Mouse (Mus musculus) forebrain, embryonic 12.5 days (tissue): Measurements from ENCODE around the gene Eif4a2. TPM values are rescaled to one million over a fixed set of nuclear protein-coding genes. Genes with fewer than 3 reads are reported as not detected.

Experiments
- ATAC-seq: fragments of 200-750 bp; cut with Nextera tagmentation; 2 replicates; pipeline ENCODE4 v1.8.0; 2017; ENCODE audit warnings: moderate TSS enrichment; ENCODE audit not compliant: low FRiP score
- H3K27ac ChIP-seq: fragments of 300-500 bp; sonication (generic); 2 replicates; pipeline ENCODE4 v1.5.1; 2016; ENCODE audit warnings: mild to moderate bottlenecking
- H3K27me3 ChIP-seq: fragments of 300-500 bp; sonication (generic); 2 replicates; pipeline ENCODE4 v1.6.1; 2016; ENCODE audit warnings: mild to moderate bottlenecking
- H3K36me3 ChIP-seq: fragments of 300-500 bp; sonication (generic); replicated peaks from 2 replicates; pipeline ENCODE4 v1.6.1; 2016; ENCODE audit warnings: mild to moderate bottlenecking
- H3K4me1 ChIP-seq: fragments of 300-500 bp; sonication (generic); 2 replicates; pipeline ENCODE4 v1.6.1; 2016
- H3K4me2 ChIP-seq: fragments of 300-500 bp; sonication (generic); 2 replicates; pipeline ENCODE4 v1.6.1; 2016; ENCODE audit warnings: mild to moderate bottlenecking, moderate library complexity
- H3K4me3 ChIP-seq: fragments of 300-500 bp; sonication (generic); replicated peaks from 2 replicates; pipeline ENCODE4 v1.5.1; 2016; ENCODE audit warnings: mild to moderate bottlenecking
- H3K9ac ChIP-seq: fragments of 300-500 bp; sonication (generic); 2 replicates; pipeline ENCODE4 v1.6.1; 2016; ENCODE audit warnings: mild to moderate bottlenecking
- H3K9me3 ChIP-seq: fragments of 300-500 bp; sonication (generic); 2 replicates; pipeline ENCODE4 v1.6.1; 2016
- WGBS: fragments of 180-500 bp; shearing (Covaris S2); methylation state at CpG from one replicate; pipeline ENCODE4 v1.1.7; 2016; 5-methylcytosine and 5-hydroxymethylcytosine counted together
- polyA plus RNA-seq: library from polyadenylated mRNA; unstranded; fragments of >200 nt; fragmentation: Nextera tagmentation; extraction: Ambion mirVana; gene quantifications from 2 replicates; pipeline ENCODE4 v1.2.1, GENCODE M21; 2016

Eif4a2 gene
- polyA plus RNA-seq, 1 experiment from 2014 or later: 221 TPM

- Histone ChIP-seq H3K4me1 (peaks cover 33% of the 10 kb centered on the region), H3K9me3 (no peaks in the 10 kb centered on the region), H3K27ac (no peak overlapping the region), H3K9ac (peak overlapping the region; percentile 98), H3K36me3 (peaks cover 48% of the 10 kb centered on the region), H3K4me2 (peak overlapping the region; percentile 90), H3K4me3 (peak overlapping the region; percentile 85), H3K27me3 (no peaks in the 10 kb centered on the region)
- 5% methylated on average over 5 of the region's 5 CpGs for WGBS
- ATAC-seq: no peak
Observed at GRCm38 (mm10) chr16:23108943-23109342, 1.7 kb downstream of the Eif4a2 start.

DNA sequence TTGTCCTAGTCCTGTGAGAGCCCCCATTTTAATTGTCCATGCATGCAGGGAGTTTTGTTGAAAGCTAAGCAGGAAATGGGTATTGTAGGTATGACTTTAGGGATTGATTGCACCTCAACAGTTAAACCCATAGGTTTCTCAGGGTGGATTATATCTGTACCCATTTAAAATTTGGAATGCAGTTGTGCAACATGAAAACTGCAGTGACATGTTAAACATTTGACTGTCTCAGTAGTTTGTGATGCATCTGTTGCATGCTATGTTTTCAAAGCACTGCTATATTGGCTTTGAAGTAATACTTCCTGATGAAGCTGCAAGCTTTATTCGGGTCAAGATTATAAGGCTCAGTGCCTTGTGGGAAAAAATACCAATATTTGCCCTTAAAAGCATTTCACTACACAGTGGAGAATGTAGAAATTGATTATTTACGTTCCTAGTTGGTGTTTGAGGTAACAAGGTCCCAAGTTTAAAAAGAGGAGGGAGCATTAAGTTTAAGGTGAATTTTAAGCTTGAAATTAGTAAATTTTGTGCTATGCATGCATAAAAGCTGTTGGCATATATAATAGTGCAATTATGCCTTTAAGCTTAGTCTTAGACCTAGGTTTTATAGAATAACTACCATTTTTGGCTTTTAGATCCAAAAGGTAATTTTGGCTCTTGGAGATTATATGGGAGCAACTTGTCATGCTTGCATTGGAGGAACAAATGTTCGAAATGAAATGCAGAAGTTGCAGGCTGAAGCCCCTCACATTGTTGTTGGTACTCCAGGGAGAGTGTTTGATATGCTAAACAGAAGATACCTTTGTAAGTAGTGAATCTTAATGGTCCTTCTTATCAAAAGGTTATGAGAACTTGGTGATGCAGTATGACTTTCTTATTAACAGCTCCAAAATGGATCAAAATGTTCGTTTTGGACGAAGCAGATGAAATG is 2.4 kb downstream of the Eif4a2 start:
- Histone ChIP-seq H3K9ac (peak overlapping the region; percentile 98), H3K4me1 (peaks cover 33% of the 10 kb centered on the region), H3K36me3 (peaks cover 54% of the 10 kb centered on the region), H3K9me3 (no peaks in the 10 kb centered on the region), H3K27ac (no peak overlapping the region), H3K4me2 (peak overlapping the region; percentile 90), H3K4me3 (peak overlapping the region; percentile 85), H3K27me3 (no peaks in the 10 kb centered on the region)
- no peak for ATAC-seq
- 73% methylated on average over 5 of the region's 5 CpGs for WGBS

DNA sequence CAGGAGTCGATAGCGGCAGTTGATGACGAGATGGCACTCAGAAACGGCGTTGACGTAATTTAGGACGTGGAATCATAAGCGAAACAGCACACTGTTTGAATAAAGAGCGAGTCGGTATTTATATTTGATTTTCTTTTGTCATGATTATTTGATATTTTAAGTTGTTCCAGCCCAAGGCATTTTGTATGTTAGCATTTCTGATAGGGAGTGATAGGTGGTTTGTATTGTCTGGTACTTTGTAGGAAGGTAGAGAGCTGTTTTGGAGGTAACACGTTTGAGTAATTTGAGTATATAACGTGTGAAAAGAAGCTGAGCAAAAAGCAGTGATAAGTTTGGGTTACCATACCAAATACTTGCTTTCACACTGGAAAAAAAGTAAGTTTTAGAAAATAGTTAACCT is 5.1 kb downstream of the Eif4a2 start:
- Histone ChIP-seq H3K27ac (no peak overlapping the region), H3K4me3 (no peak overlapping the region), H3K9me3 (no peaks in the 10 kb centered on the region), H3K27me3 (no peaks in the 10 kb centered on the region), H3K4me2 (no peak overlapping the region), H3K36me3 (peaks cover 75% of the 10 kb centered on the region), H3K9ac (no peak overlapping the region), H3K4me1 (peaks cover 31% of the 10 kb centered on the region)
- WGBS: 84% methylated on average over 12 of the region's 12 CpGs
- no peak for ATAC-seq

GRCm38 (mm10) chr16:23112861-23113435 is 5.7 kb downstream of the Eif4a2 start:
- H3K4me3 ChIP-seq: no peak overlapping the region
- no peak overlapping the region for H3K27ac ChIP-seq
- H3K4me2 ChIP-seq: no peak overlapping the region
- H3K4me1 ChIP-seq: peaks cover 31% of the 10 kb centered on the region
- H3K9me3 ChIP-seq: no peaks in the 10 kb centered on the region
- H3K27me3 ChIP-seq: no peaks in the 10 kb centered on the region
- H3K36me3 ChIP-seq: peaks cover 76% of the 10 kb centered on the region
- WGBS: 58% methylated on average over 9 of the region's 9 CpGs
- ATAC-seq: no peak
- no peak overlapping the region for H3K9ac ChIP-seq

DNA sequence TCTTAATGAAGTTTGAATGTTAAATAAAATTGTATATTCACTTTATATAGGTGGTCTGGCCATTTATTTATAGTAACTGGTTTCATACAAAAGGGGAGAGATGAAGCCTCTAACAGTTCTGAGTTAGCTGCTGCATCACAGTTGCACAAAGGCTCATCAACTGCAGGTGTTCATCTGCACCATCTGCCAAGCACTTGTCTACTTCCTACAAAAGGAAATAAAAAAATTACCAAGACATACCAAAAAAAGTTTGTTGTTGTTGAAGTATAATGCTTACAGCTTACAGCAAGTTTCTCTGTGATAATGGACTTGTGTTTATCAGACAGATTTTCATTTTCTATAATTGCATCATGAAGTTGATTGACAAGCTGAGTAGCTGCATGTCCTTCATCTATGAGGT is 6.7 kb downstream of the Eif4a2 start:
- no peak overlapping the region for H3K9ac ChIP-seq
- H3K27ac ChIP-seq: no peak overlapping the region
- H3K4me3 ChIP-seq: no peak overlapping the region
- H3K9me3 ChIP-seq: no peaks in the 10 kb centered on the region
- H3K4me2 ChIP-seq: no peak overlapping the region
- no peaks in the 10 kb centered on the region for H3K27me3 ChIP-seq
- H3K4me1 ChIP-seq: peaks cover 29% of the 10 kb centered on the region
- H3K36me3 ChIP-seq: peaks cover 76% of the 10 kb centered on the region
- no peak for ATAC-seq

- H3K4me1 ChIP-seq: peaks cover 22% of the 10 kb centered on the region
- no peaks in the 10 kb centered on the region for H3K27me3 ChIP-seq
- H3K36me3 ChIP-seq: peaks cover 76% of the 10 kb centered on the region
- ATAC-seq: no peak
- no peak overlapping the region for H3K27ac ChIP-seq
- no peaks in the 10 kb centered on the region for H3K9me3 ChIP-seq
- WGBS: 68% methylated on average over 5 of the region's 5 CpGs
- H3K9ac ChIP-seq: no peak overlapping the region
- no peak overlapping the region for H3K4me3 ChIP-seq
- no peak overlapping the region for H3K4me2 ChIP-seq
Observed at GRCm38 (mm10) chr16:23114339-23115171, 7.3 kb downstream of the Eif4a2 start.

DNA sequence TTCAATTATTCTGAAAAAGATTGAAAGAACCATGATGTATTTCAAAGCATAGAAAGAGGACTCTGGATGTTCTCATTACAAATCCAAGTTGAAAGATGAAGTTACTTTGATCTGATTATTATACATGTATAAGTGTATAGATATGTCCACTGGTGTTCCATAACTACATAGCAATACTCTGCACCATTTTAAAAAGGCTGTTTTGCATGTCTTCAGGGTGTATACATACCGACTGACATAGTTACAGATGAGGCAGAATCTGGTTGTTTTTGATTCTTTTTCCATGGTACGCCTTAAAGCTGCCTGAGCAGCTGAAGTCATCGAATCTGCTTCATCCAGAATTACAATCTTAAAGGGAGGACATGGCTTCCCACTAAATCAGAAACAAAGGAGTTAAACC is 8.2 kb downstream of the Eif4a2 start:
- Histone ChIP-seq H3K36me3 (peaks cover 74% of the 10 kb centered on the region), H3K9ac (no peak overlapping the region), H3K27ac (no peak overlapping the region), H3K27me3 (no peaks in the 10 kb centered on the region), H3K4me2 (no peak overlapping the region), H3K4me1 (peaks cover 13% of the 10 kb centered on the region), H3K9me3 (no peaks in the 10 kb centered on the region), H3K4me3 (no peak overlapping the region)
- WGBS: 88% methylated on average over 3 of the region's 3 CpGs
- no peak for ATAC-seq

DNA sequence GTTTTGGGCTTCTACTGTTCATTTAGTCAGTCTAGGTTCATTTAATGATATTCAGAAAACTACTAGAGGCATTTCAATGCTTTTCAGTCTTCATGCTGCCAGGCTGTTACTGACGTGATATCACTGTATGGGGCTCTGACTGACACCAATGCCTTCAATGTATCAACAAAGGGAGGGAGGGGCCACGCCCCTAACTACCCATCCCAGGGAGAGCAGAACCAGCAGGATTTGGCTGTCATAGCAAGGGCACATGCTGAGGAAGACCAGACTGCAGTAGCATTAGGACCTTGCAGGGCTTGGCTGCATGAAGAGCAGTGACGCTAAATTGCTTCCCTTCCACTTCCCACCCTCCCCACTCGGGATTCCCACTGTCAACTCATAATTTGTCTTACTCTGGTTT is 9.9 kb downstream of the Eif4a2 start:
- whole genome bisulfite sequencing: 71% methylated on average over 4 of the region's 4 CpGs
- no peak for ATAC-seq
- 0 out of 2 replicates have a peak, but pooled peaks cover 3% of the 10 kb centered on the region for H3K4me1 ChIP-seq

GRCm38 (mm10) chr16:23122446-23122845 is 15.2 kb downstream of the Eif4a2 start:
- Histone ChIP-seq H3K9ac (no peak overlapping the region), H3K4me3 (no peak overlapping the region), H3K9me3 (no peaks in the 10 kb centered on the region), H3K4me2 (no peak overlapping the region), H3K27ac (no peak overlapping the region), H3K27me3 (no peaks in the 10 kb centered on the region), H3K4me1 (peaks cover 7% of the 10 kb centered on the region), H3K36me3 (peaks cover 56% of the 10 kb centered on the region)
- no peak for ATAC-seq
- 97% methylated on average over 3 of the region's 3 CpGs for WGBS

More for the DNA sequence above, 9.9 kb downstream of the Eif4a2 start:
- H3K27ac ChIP-seq: no peak overlapping the region
- H3K9ac ChIP-seq: no peak overlapping the region
- H3K4me3 ChIP-seq: no peak overlapping the region
- peaks cover 73% of the 10 kb centered on the region for H3K36me3 ChIP-seq
- no peaks in the 10 kb centered on the region for H3K27me3 ChIP-seq
- H3K4me2 ChIP-seq: no peak overlapping the region
- H3K9me3 ChIP-seq: no peaks in the 10 kb centered on the region

GRCm38 (mm10) chr16:23123104-23123503 is 15.9 kb downstream of the Eif4a2 start:
- Histone ChIP-seq H3K27me3 (no peaks in the 10 kb centered on the region), H3K4me1 (peaks cover 7% of the 10 kb centered on the region), H3K9me3 (no peaks in the 10 kb centered on the region), H3K4me3 (no peak overlapping the region), H3K9ac (no peak overlapping the region), H3K4me2 (no peak overlapping the region), H3K36me3 (peaks cover 53% of the 10 kb centered on the region), H3K27ac (no peak overlapping the region)
- no peak for ATAC-seq
- 91% methylated on average over 4 of the region's 4 CpGs for WGBS

GRCm38 (mm10) chr16:23124398-23124797 is 17.2 kb downstream of the Eif4a2 start:
- H3K4me3 ChIP-seq: no peak overlapping the region
- H3K9ac ChIP-seq: no peak overlapping the region
- H3K27me3 ChIP-seq: no peaks in the 10 kb centered on the region
- no peaks in the 10 kb centered on the region for H3K9me3 ChIP-seq
- H3K27ac ChIP-seq: no peak overlapping the region
- WGBS: 92% methylated on average over 4 of the region's 4 CpGs
- no peak overlapping the region for H3K4me2 ChIP-seq
- peaks cover 47% of the 10 kb centered on the region for H3K36me3 ChIP-seq
- peaks cover 20% of the 10 kb centered on the region for H3K4me1 ChIP-seq
- ATAC-seq: no peak

GRCm38 (mm10) chr16:23127311-23127672 is 20.0 kb downstream of the Eif4a2 start:
- Histone ChIP-seq H3K9ac (peak overlapping the region; percentile 89), H3K4me1 (peaks cover 20% of the 10 kb centered on the region), H3K4me3 (peak overlapping the region; percentile 74), H3K36me3 (peaks cover 23% of the 10 kb centered on the region), H3K9me3 (no peaks in the 10 kb centered on the region), H3K4me2 (peak overlapping the region; percentile 85), H3K27me3 (no peaks in the 10 kb centered on the region), H3K27ac (peak overlapping the region; percentile 98)
- no peak for ATAC-seq
- WGBS: 0% methylated on average over 4 of the region's 4 CpGs
